Mouse (Mus musculus) mature B cell (primary cell): ENCODE data around the gene Irx1.

Source experiments
- in situ Hi-C: fragments of 300-500 bp; cut with MboI; formaldehyde crosslinking; loops from 2 replicates; pipeline ENCODE4 v1.14.3; 2019

Irx1 gene

DNA sequence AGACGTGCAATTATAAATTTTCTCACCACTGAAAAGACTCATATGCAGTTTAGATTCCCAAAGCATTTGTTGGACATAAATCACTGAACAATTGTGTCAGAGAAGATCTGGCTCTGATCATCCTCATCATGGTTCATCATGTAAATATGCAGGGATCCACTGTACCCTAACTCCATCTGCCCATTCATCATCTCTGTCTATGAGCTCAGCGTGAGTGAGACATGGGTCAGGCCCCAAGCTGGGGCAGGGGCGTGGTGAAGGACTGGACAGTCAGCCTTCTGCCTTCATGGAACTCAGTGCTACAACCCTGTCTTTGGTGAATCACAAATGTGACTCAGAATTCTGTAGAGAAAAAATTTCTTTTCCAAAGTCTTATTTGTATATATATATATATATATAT lies 53.2 kb downstream of the Irx1 start:
- in situ Hi-C loops, result no loop called here
